26 mouse cellular contexts compared by ENCODE assay signal in the genomic region with DNA sequence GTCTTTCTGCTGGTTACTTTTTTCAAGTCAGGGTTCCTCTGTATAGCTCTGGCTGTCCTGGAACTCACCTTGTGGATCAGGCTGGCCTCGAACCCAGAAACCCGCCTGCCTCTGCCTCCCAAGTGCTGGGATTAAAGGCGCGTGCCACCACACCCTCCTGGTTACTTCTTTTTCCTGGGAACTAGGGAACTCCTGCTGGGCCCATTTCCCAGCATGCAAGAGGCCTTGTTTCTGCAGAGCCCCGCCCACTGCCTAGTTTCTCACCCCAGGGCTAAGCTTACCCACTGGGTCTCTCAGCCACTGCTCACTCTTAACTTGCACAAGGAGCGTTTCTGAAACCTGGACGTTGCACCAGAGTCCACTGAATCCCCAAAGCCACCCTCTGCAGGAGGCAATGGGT.
DNase-seq lines count a peak whose midpoint lies in the region; ATAC-seq and TF ChIP-seq lines count a peak whose summit lies in the region.
"Had no signal": no experiment of that assay in that cellular context is flagged by ENCODE, and none has a peak within 500 bp of the region (broad histone marks: within the 10 kb centered on the region; RNA-seq: fewer than 3 reads in every experiment).

No protein-coding gene starts in this region.

- no peak for TF ChIP-seq CTCF in E14TG2a.4 (conservative IDR thresholded peaks at IDR 0.05; ENCODE audit: low read length)
- TF ChIP-seq CTCF in ES-Bruce4 (IDR thresholded peaks at IDR 0.05; ENCODE audit: low read depth, low read length) = no peak

- peaks cover 17% of the 10 kb centered on the region for H3K27me3 ChIP-seq in E14TG2a.4 (ENCODE audit: insufficient read depth, low read length)
- no peaks in the 10 kb centered on the region; the same call in 1 of the 2 replicates for H3K27me3 ChIP-seq in ES-Bruce4 (ENCODE audit: control insufficient read depth, insufficient read depth, low read length, poor library complexity, severe bottlenecking)
- H3K27me3 ChIP-seq: heart, embryonic 12.5 days; heart, embryonic 15.5 days had no signal

- TF ChIP-seq EP300 in ES-Bruce4 (IDR thresholded peaks at IDR 0.05; ENCODE audit: insufficient read depth, low read depth, low read length) = no peak

- DNase-seq in heart, adult 11 months = peak; percentile 60
- DNase-seq in heart, postnatal 4 days = no peak
- DNase-seq in R1 (ENCODE audit: low read depth, low spot score) = peak; percentile 94
- no peak for DNase-seq in thymus, adult 18-20 months
- DNase-seq in lung, adult 18-20 months = no peak
- DNase-seq: cerebellum, adult 18-20 months; cerebellum, adult 9-10 months; cerebellum, postnatal 14 days; gastrocnemius, adult 2 months; gastrocnemius, postnatal 14 days; heart, adult 18-20 months; heart, postnatal 10 days; heart, postnatal 36 days had no signal

- H3K4me1 ChIP-seq in E14TG2a.4 (replicated peaks; ENCODE audit: low read depth, low read length) (peaks cover 12% of the 10 kb centered on the region), ES-Bruce4 (ENCODE audit: control insufficient read depth, insufficient read depth, low read length) (no peaks in the 10 kb centered on the region)
- H3K4me1 ChIP-seq: heart, embryonic 12.5 days; heart, embryonic 15.5 days had no signal

- H3K9ac ChIP-seq in ES-Bruce4 (ENCODE audit: low read depth, poor library complexity, severe bottlenecking) = no peak overlapping the region
- H3K9ac ChIP-seq: forebrain, embryonic 13.5 days; heart, embryonic 12.5 days; heart, embryonic 15.5 days; hindbrain, embryonic 14.5 days had no signal

- H3K27ac ChIP-seq in ES-Bruce4 (ENCODE audit: insufficient read depth, low read length) = no peak overlapping the region
- H3K27ac ChIP-seq: forebrain, embryonic 10.5 days; forebrain, embryonic 13.5 days; gastrocnemius, adult 2 months; heart, embryonic 15.5 days; hindbrain, embryonic 14.5 days; hindbrain, postnatal 0 days had no signal

- H3K4me3 ChIP-seq in E14TG2a.4 (replicated peaks; ENCODE audit: low read length) (peak overlapping the region; percentile 48; the same call in 1 of the 2 replicates), ES-Bruce4 (ENCODE audit: low read depth, low read length) (peak overlapping the region; percentile 17; the same call in 1 of the 2 replicates)
- H3K4me3 ChIP-seq: forebrain, embryonic 10.5 days; forebrain, embryonic 13.5 days; gastrocnemius, adult 2 months; heart, embryonic 12.5 days; heart, embryonic 15.5 days had no signal

- H3K9me3 ChIP-seq in E14TG2a.4 (ENCODE audit: low read length) = no peaks in the 10 kb centered on the region; the same call in 1 of the 2 replicates
- H3K9me3 ChIP-seq in ES-Bruce4 (replicated peaks; ENCODE audit: control insufficient read depth, insufficient read depth, low read length, poor library complexity, severe bottlenecking) = no peaks in the 10 kb centered on the region
- H3K9me3 ChIP-seq: forebrain, embryonic 10.5 days; forebrain, embryonic 13.5 days; heart, embryonic 12.5 days; heart, embryonic 15.5 days had no signal

- ATAC-seq in inflammation-experienced regulatory T-cells, adult 6 months = no peak
- ATAC-seq: activated CD4-positive, CD25-positive, alpha-beta regulatory T cell, adult 4 months; CD4-positive, CD25-positive, alpha-beta regulatory T cell, adult 4 months; forebrain, embryonic 13.5 days; forebrain, embryonic 16.5 days; hindbrain, postnatal 0 days; intestine, postnatal 0 days had no signal

- TF ChIP-seq POLR2A in ES-Bruce4 (IDR thresholded peaks at IDR 0.05; ENCODE audit: insufficient read depth, low read length) = no peak

- H3K36me3 ChIP-seq in E14TG2a.4 (ENCODE audit: insufficient read depth, low read length) = no peaks in the 10 kb centered on the region
- H3K36me3 ChIP-seq in ES-Bruce4 (ENCODE audit: control insufficient read depth, insufficient read depth, low read length, poor library complexity, severe bottlenecking) = no peaks in the 10 kb centered on the region
- H3K36me3 ChIP-seq: forebrain, embryonic 10.5 days; heart, embryonic 12.5 days; heart, embryonic 15.5 days had no signal

Comparison
In these comparisons a context has a peak if more than half of its experiments do, and no peak if none do; other contexts are left out.
1. DNase-seq: peak in heart, adult 11 months (single experiment) and R1 (single experiment); none in heart, postnatal 4 days (single experiment), thymus, adult 18-20 months (0 of 2) and lung, adult 18-20 months (0 of 2).